Mouse (Mus musculus) lung, postnatal 0 days (tissue): ENCODE data around the gene Cd22.

ENCODE experiments used
- CTCF ChIP-seq: IDR thresholded peaks from 2 replicates; pipeline ENCODE4 v1.5.1; 2016; ENCODE audit warnings: antibody characterized with exemption, mild to moderate bottlenecking
- EP300 ChIP-seq: IDR thresholded peaks from 2 replicates; pipeline ENCODE4 v1.6.1; 2016; ENCODE audit warnings: antibody characterized with exemption, mild to moderate bottlenecking, control low read depth

- no peak for TF ChIP-seq CTCF
- no peak for TF ChIP-seq EP300
These were observed 8.6 kb upstream of the Cd22 start for GRCm38 (mm10) chr7:30888786-30889185.
